Mouse (Mus musculus) frontal cortex, postnatal 25 days (tissue): ENCODE measurements around the gene Msx3.

Experiments
- DNase-seq, 2 experiments: peaks; one replicate each; pipeline ENCODE4 v3.0.0; 2022; ENCODE audit warnings: low spot score in 2 of 2

Gene Msx3

GRCm38 (mm10) chr7:140057413-140058407 is 8.8 kb upstream of the Msx3 start:
- DNase-seq = no peak

GRCm38 (mm10) chr7:140054124-140054523 is 5.2 kb upstream of the Msx3 start:
- DNase-seq = no peak

GRCm38 (mm10) chr7:140049115-140049689 is 313 bp upstream of the Msx3 start:
- DNase-seq = no peak

DNA sequence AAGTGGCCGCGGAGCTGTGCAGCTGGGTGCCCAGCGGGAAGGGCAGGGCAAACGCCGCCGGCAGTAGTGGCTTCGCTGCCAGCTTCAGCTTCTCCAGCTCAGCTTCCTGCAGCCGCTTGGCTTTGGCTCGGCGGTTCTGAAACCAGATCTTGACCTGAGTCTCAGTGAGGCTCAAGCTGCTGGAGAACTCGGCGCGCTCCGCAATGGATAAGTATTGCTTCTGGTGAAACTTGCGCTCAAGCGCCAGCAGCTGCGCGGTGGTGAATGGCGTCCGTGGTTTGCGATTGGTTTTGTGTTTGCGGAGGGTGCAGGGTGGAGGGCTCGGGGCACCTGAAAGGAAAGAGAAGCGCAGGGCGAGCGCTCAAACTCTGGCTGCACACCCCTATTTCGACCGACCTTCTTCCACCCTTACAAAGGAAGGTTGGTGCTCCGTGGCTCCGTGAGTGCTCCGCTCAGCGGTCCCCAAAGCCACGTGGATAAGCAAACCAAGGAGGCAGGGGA is 1.0 kb downstream of the Msx3 start:
- DNase-seq = no peak

GRCm38 (mm10) chr7:140045546-140045945 is 3.3 kb downstream of the Msx3 start:
- no peak for DNase-seq

DNA sequence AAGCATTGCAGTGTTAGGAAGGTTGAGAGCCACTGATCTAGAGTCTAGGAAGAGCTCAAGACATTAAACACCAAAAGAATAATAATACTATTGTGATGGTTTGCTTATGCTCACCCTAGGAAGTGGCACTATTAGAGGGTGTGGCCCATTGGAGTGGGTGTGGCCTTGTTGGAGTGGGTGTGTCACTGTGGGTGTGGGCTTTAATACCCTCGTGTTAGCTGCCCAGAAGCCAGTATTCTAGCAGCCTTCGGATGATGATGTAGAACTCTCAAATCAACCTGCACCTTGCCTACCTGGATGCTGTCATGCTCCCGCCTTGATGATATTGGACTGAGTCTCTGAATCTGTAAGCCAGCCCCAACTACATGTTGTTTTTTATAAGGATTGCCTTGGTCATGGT is 6.2 kb downstream of the Msx3 start:
- no peak for DNase-seq

DNA sequence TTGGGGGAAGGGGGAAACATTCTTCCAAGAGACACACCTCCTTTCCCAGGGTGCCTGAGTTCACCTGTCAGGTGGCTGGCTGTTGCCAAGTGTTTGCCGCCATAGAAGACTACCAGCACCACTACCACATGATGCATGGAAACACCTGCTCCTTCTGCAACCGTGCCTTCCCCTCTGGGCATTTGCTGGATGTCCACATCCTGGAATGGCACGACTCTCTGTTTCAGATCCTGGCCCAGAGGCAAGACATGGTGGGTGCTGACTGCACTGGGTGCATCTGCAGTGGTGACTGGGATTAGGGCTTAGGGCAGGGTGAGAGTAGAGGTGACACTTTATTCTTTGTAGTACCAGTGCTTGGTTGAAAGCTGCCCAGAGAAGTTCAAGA is 11.7 kb downstream of the Msx3 start:
- no peak for DNase-seq

DNA sequence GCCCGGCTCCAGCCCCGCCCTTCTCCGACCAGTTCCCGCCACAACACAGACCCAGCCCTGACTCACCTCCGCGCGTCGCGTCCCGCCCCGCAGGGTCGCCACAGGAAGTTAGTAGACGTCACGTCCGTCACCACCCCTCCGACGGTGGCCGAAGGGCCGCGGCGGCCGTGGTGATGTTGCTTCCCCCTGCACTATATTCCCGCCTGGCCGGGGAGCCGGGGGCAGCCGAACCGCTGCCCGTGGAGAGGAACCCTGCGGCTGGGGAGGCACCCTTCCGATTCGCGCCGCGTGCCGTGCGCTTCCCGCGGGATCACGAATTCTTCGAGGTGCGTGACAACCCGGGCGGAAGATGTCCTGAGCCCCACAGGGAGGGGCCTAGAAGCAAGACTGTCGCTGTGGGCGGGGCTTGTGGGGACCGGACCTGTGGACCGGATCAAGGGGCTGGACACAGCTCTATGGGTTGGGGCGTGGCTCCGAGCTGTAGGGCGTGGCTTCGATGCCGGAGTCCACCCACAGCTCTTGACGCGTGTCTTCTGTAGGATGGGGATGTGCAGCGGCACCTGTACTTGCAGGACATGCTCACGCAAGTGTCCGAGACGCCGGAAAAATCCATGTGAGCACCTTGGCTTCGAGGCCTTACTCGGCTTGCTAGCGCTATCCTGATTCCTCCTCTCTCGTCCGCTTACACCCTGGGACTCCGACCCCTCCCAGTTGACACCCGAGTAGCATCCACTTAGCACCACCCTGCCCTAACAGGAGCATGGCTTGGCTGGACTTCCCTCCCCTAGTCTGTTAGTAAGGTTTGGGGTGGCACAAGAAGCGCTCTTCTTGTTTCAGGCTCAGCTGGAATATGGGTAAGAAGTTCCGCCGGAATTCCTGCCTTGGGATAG is 12.4 kb downstream of the Msx3 start, which contains the start of the genes Zfp511 and Tubgcp2:
Zfp511 (plus strand) TSS at position 111 of the 890 bp plus-strand sequence.
Tubgcp2 (minus strand) TSS at position 389 of the 890 bp plus-strand sequence.
- peak; percentile 79 to 89 for DNase-seq

GRCm38 (mm10) chr7:140035456-140035855 is 13.4 kb downstream of the Msx3 start:
- no peak for DNase-seq

DNA sequence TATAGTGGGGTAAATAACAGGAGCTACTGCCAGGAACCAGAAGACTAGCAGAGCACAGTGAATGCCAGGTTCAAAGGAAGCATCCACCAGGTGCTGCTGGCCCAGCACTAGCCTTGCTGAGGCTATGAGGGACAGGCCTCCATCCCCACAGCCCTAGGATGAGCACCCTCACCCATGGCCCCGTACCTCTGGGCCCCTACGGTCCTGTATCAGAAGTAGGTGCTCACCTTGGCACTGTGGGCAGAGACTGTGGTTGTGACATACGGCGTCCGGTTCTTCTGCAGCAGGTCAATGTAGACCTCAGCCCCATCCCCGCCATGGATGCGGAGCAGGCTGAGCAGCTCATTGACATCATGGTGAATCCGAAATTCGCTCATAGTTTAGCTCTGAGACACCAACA is 15.5 kb downstream of the Msx3 start:
- DNase-seq = no peak

DNA sequence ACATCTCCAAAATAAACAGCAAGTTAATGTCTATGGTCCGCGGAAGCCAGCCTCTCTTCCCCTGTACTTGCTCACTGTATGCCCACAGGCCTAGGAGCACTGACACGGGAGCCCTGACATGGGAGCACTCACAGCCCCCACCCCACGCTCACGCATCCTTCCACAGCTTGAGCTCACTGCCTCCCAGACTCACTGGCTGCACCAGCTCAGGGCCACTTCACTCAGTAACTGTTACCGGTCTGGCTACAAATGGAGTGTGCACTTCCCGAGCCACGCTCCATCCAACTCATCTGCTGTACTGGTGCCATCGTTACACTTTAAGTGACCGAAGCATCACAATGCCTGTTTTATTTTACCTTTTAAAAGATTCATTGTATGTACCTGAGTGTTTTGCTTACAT is 16.5 kb downstream of the Msx3 start:
- DNase-seq = no peak

DNA sequence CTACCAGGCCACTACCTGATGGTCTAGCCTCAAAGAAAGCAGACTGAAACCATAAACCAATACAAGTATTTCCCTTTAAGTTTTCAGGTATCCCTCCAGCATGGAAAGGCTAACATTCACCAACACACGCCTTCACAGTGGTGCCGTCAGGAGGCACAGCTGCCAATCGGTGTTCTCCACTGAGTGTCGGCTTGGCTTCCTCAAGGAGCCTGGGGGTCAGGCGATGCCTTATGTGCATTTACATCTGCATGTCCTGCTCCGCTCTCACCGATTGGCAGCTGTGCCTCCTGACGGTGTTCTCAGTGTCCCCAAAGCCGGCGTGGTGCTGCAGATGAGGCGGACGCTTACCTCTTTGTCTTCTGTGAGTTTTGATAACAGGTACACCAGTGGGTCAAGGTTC is 17.1 kb downstream of the Msx3 start:
- DNase-seq = no peak

DNA sequence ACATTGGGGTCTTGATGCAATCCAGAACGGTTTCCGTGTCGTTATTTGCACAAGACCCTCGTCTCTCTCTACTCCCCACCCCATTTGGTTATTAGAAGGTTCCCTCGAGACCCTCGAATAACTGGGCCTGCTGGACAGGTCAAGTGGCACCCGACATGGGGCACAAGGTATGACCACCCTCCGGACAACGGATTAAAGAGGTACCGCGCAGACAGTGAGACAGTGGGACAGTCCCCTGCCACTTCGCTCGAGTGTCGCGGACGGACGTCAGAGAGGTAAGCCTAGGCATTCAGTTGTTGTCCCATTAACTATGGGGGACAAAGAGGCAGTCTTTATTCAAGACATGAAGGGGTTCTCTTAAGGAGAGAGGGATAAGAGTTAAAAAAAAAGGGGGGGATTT is 37.6 kb downstream of the Msx3 start:
- no peak for DNase-seq

- DNase-seq = no peak
These were observed 41.1 kb downstream of the Msx3 start for GRCm38 (mm10) chr7:140007781-140008180.

GRCm38 (mm10) chr7:140006861-140007611 is 41.9 kb downstream of the Msx3 start:
- DNase-seq = peak in 1 of 2 experiments; percentile 3

DNA sequence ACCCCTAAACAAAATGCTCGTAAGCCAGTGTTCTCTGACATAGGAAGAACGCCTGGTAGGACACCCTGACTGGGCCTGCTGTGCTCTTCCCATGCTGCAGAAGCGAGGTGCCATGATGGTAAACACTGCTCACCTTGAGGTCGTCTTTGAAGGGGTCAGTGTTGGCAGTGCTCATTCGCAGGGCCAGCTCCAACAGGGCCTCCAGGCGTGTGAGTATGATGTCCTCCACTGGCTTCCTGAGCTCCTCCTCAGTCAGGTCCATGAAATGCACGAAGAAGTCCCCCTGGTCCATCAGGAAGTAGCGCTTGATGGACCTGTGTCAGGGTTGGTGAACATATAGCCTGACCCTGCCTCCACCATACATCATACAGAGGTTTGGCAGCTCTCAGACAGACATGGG is 44.2 kb downstream of the Msx3 start:
- DNase-seq = peak in 1 of 2 experiments; percentile 3

GRCm38 (mm10) chr7:140001086-140001740 is 47.7 kb downstream of the Msx3 start:
- peak in 1 of 2 experiments; percentile 2 for DNase-seq

- peak in 1 of 2 experiments; percentile 3 for DNase-seq
These were observed 50.1 kb downstream of the Msx3 start for GRCm38 (mm10) chr7:139998691-139999350.
